Mouse (Mus musculus) megakaryocyte, adult 5-6 weeks (primary cell): ENCODE data around the gene St7l. TPM values are rescaled to one million over a fixed set of nuclear protein-coding genes. Genes with fewer than 3 reads are reported as not detected.

Source experiments
- ATAC-seq: 2 replicates; pipeline ENCODE4 v1.8.0; 2016; ENCODE audit warnings: mild to moderate bottlenecking, inconsistent platforms; ENCODE audit not compliant: poor library complexity, severe bottlenecking
- total RNA-seq, 2 experiments: library from RNA; stranded (forward) in 1 of 2; stranded (reverse) in 1 of 2; fragments of 153-499, 151-499 nt in 1 of 2; fragments of 221-1000, 200-1000 nt in 1 of 2; gene quantifications; 2 replicates each; pipeline versions ENCODE4 v1.2.3 to v1.2.4; 2015 to 2017

St7l gene
- total RNA-seq, 2 experiments from 2014 or later = 23.3 to 27.9 TPM

GRCm38 (mm10) chr3:104962141-104962611 lies 98.4 kb downstream of the St7l start:
- no peak for ATAC-seq

GRCm38 (mm10) chr3:104962866-104963265 lies 99.1 kb downstream of the St7l start:
- no peak for ATAC-seq

GRCm38 (mm10) chr3:104963331-104964276 lies 99.8 kb downstream of the St7l start:
- ATAC-seq = no peak; the same call in 1 of the 2 replicates

DNA sequence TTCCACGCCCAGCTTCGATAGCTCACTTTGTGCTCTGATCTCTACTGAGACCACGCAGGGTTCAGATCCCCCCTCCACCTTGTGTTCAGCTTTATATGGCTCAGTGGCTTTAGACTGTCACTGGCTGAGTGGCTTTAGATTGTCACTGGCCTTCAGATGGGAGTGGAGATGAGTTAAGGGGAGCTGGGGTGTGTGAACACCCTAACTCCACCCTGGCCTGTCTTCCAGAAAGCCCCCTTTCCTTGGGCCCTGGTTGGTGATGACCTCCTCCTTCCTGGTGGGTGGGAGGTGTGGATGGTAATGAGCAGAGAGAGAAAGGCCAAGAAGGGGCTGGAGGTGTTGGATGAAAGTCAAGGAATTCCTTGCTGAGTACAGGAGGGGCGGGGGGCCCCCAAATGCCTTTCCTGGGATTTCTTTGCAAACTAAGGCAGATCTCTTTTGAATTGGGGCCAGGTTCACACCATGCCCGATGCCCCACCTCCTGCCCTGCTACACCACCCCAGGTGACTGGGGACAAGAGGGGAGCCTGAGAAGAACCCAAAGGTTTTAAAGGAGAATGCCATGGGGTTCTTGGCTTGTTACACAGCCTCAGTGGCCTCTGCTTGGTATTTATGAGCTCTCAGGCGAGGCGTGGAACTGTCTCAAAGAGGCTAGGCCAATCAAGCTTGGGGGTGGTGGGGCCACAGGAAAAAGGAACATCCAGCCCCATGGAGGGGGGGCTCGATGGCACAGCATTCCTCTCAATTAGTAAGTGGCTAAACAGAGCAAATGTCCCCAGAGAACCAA lies 101.5 kb downstream of the St7l start:
- ATAC-seq = no peak

- no peak for ATAC-seq
These were observed 102.3 kb downstream of the St7l start for GRCm38 (mm10) chr3:104965991-104966554.

DNA sequence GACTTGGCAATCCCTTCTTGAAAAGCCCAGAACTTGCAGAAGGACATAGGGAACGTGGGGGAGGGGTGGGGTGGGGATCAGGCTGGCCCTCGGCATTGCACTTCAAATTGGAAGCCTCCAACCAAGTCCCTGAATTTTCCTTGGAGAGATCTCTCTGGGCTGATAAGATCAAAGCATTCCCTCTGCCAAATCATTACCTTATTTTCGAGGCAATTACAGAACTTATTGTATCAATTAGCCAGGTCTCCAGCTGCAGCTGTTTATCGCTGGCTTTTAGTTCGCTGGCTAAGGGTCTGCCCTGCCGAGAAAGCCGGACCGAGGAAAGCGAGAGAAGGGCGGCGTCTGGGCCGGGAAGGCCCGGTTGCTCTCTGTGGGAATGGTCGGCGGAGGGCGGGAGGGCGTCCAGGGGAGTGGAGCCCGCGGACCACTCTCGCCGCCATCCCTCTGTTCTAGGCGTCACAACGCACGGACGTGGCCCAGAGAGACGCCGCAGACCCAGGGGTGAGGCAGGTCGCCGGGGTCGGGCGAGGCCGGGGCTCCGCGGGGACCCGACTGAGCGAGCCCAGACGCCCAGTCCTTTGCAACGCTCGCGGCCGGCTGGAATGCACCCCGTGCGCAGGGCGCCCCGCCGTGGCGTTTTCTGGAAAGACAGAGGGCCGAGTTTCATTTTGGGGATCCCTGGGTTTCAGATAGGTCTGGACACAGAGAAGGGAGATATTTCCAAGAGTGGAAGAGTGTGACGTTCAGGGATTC lies 103.9 kb downstream of the St7l start:
- peak; percentile 89 for ATAC-seq

Other genes starting within 250 kb of the St7l start
- gene Slc16a1, start 225.3 kb upstream of the St7l start, total RNA-seq (2015) = 7.3 and 9.2 TPM in 2 replicates
- gene Slc16a1, start 225.3 kb upstream of the St7l start, total RNA-seq (2017) = 10.6 and 12.7 TPM in 2 replicates
- gene Ppm1j, start 82.9 kb upstream of the St7l start, total RNA-seq (2015) = 0.41 and 0.56 TPM in 2 replicates
- 0.24 and 0.44 TPM in 2 replicates for gene Ppm1j, start 82.9 kb upstream of the St7l start, total RNA-seq (2017)
- gene Fam19a3, start 82.2 kb upstream of the St7l start, total RNA-seq (2015) = 0.16 TPM in 1 of 2 replicates, not detected in the other
- gene Fam19a3, start 82.2 kb upstream of the St7l start, total RNA-seq (2017) = 0.04 TPM in 1 of 2 replicates, not detected in the other
- gene Rhoc, start 75.6 kb upstream of the St7l start, total RNA-seq (2015) = 1.4 and 2.1 TPM in 2 replicates
- 2.9 and 3.7 TPM in 2 replicates for gene Rhoc, start 75.6 kb upstream of the St7l start, total RNA-seq (2017)
- gene Mov10, start 45.4 kb upstream of the St7l start, total RNA-seq (2015) = 8.3 and 8.4 TPM in 2 replicates
- 3.8 TPM in 2 replicates for gene Mov10, start 45.4 kb upstream of the St7l start, total RNA-seq (2017)
- gene Capza1, start 500 bp downstream of the St7l start, total RNA-seq (2015) = 365 and 394 TPM in 2 replicates
- 404 and 425 TPM in 2 replicates for gene Capza1, start 500 bp downstream of the St7l start, total RNA-seq (2017)
- not detected in 2 replicates for gene Wnt2b, start 97.9 kb downstream of the St7l start, total RNA-seq (2015)
- not detected in 2 replicates for gene Wnt2b, start 97.9 kb downstream of the St7l start, total RNA-seq (2017)
- 0.58 and 1.5 TPM in 2 replicates for gene Cttnbp2nl, start 189.1 kb downstream of the St7l start, total RNA-seq (2015)
- 0.77 and 1.4 TPM in 2 replicates for gene Cttnbp2nl, start 189.1 kb downstream of the St7l start, total RNA-seq (2017)
- gene 4930564D02Rik, start 202.8 kb downstream of the St7l start, total RNA-seq (2015) = not detected in 2 replicates
- not detected in 2 replicates for gene 4930564D02Rik, start 202.8 kb downstream of the St7l start, total RNA-seq (2017)